Mouse (Mus musculus) right cerebral cortex, postnatal 25 days (tissue): ENCODE results near the gene Vmn1r15.

ENCODE experiments used
- DNase-seq: peaks from one replicate; pipeline ENCODE4 v3.0.0; 2022

The Vmn1r15 gene

GRCm38 (mm10) chr6:57257652-57258051 lies at the start of gene Vmn1r15:
TSS of gene Vmn1r15 (plus strand) at chr6:57257952.
- no peak for DNase-seq

GRCm38 (mm10) chr6:57231386-57231785 lies 26.4 kb upstream of the Vmn1r15 start, which contains the start of gene Vmn1r14:
TSS of gene Vmn1r14 (plus strand) at chr6:57231686.
- DNase-seq: no peak

GRCm38 (mm10) chr6:57260990-57261389 lies 3.2 kb downstream of the Vmn1r15 start:
- no peak for DNase-seq

- no peak for DNase-seq
These were observed 14.1 kb downstream of the Vmn1r15 start for GRCm38 (mm10) chr6:57271881-57272280.

GRCm38 (mm10) chr6:57272517-57272916 lies 14.8 kb downstream of the Vmn1r15 start:
- no peak for DNase-seq

GRCm38 (mm10) chr6:57278952-57279351 lies 21.2 kb downstream of the Vmn1r15 start:
- DNase-seq: no peak
